Mouse (Mus musculus): Measurements from ENCODE around the gene Olfr844. TPM values are rescaled to one million over a fixed set of nuclear protein-coding genes. Genes with fewer than 3 reads are reported as not detected.

Gene Olfr844
- not detected in 2 replicates for polyA plus RNA-seq (2012; rRNA removed)

GRCm38 (mm10) chr9:19316047-19316446 lies at the start of gene Olfr844:
Olfr844 (plus strand) TSS chr9:19316347.
- TF ChIP-seq POLR2A (IDR thresholded peaks at IDR 0.05; ENCODE audit: control insufficient read depth, extremely low read depth, insufficient read depth, low read length, poor library complexity) (no peak), CTCF (IDR thresholded peaks at IDR 0.05; ENCODE audit: borderline replicate concordance, control insufficient read depth, extremely low read depth, insufficient read depth, low read length, poor library complexity) (no peak)
- no peak for DNase-seq
- Histone ChIP-seq H3K27me3 (ENCODE audit: control insufficient read depth, insufficient read depth, low read length) (no peaks in the 10 kb centered on the region), H3K36me3 (ENCODE audit: control insufficient read depth, insufficient read depth, low read length) (no peaks in the 10 kb centered on the region), H3K27ac (ENCODE audit: control insufficient read depth, insufficient read depth, low read length) (no peak within 1 kb of the TSS), H3K4me3 (ENCODE audit: control insufficient read depth, insufficient read depth, low read length) (no peak within 1 kb of the TSS), H3K4me1 (replicated peaks; ENCODE audit: control insufficient read depth, insufficient read depth, low read length) (no peaks in the 10 kb centered on the region)

GRCm38 (mm10) chr9:19336157-19336556 lies 20.0 kb downstream of the Olfr844 start, which contains the start of gene Olfr845:
Olfr845 (plus strand) TSS chr9:19336457.
- DNase-seq = no peak
- TF ChIP-seq CTCF (IDR thresholded peaks at IDR 0.05; ENCODE audit: borderline replicate concordance, control insufficient read depth, extremely low read depth, insufficient read depth, low read length, poor library complexity) (no peak), POLR2A (IDR thresholded peaks at IDR 0.05; ENCODE audit: control insufficient read depth, extremely low read depth, insufficient read depth, low read length, poor library complexity) (no peak)
- H3K27ac ChIP-seq (ENCODE audit: control insufficient read depth, insufficient read depth, low read length) = no peak within 1 kb of the TSS
- no peaks in the 10 kb centered on the region for H3K36me3 ChIP-seq (ENCODE audit: control insufficient read depth, insufficient read depth, low read length)
- no peaks in the 10 kb centered on the region for H3K27me3 ChIP-seq (ENCODE audit: control insufficient read depth, insufficient read depth, low read length)
- no peaks in the 10 kb centered on the region for H3K4me1 ChIP-seq (replicated peaks; ENCODE audit: control insufficient read depth, insufficient read depth, low read length)
- 85% methylated on average over 1 of the region's 1 CpGs for WGBS
- no peak within 1 kb of the TSS for H3K4me3 ChIP-seq (ENCODE audit: control insufficient read depth, insufficient read depth, low read length)

- DNase-seq = no peak
- Histone ChIP-seq H3K27me3 (ENCODE audit: control insufficient read depth, insufficient read depth, low read length) (no peaks in the 10 kb centered on the region), H3K4me1 (replicated peaks; ENCODE audit: control insufficient read depth, insufficient read depth, low read length) (no peaks in the 10 kb centered on the region), H3K27ac (ENCODE audit: control insufficient read depth, insufficient read depth, low read length) (no peak within 1 kb of the TSS), H3K4me3 (ENCODE audit: control insufficient read depth, insufficient read depth, low read length) (no peak within 1 kb of the TSS), H3K36me3 (ENCODE audit: control insufficient read depth, insufficient read depth, low read length) (no peaks in the 10 kb centered on the region)
- WGBS = 57% methylated on average over 1 of the region's 1 CpGs
- TF ChIP-seq CTCF (IDR thresholded peaks at IDR 0.05; ENCODE audit: borderline replicate concordance, control insufficient read depth, extremely low read depth, insufficient read depth, low read length, poor library complexity) = no peak
- no peak for TF ChIP-seq POLR2A (IDR thresholded peaks at IDR 0.05; ENCODE audit: control insufficient read depth, extremely low read depth, insufficient read depth, low read length, poor library complexity)
Measured at GRCm38 (mm10) chr9:19363905-19364304, 47.8 kb downstream of the Olfr844 start, which contains the start of gene Olfr846. Olfr846 (minus strand) TSS chr9:19364005.

Other genes with a start within 250 kb of the Olfr844 start
- gene Olfr836, start 196.0 kb upstream of the Olfr844 start, polyA plus RNA-seq (2012; rRNA removed) = not detected in 2 replicates
- not detected in 2 replicates for gene Olfr837, start 180.0 kb upstream of the Olfr844 start, polyA plus RNA-seq (2012; rRNA removed)
- gene Olfr839-ps1, start 139.0 kb upstream of the Olfr844 start, polyA plus RNA-seq (2012; rRNA removed) = not detected in 2 replicates
- not detected in 2 replicates for gene Olfr843, start 64.4 kb upstream of the Olfr844 start, polyA plus RNA-seq (2012; rRNA removed)
- gene Olfr845, start 20.1 kb downstream of the Olfr844 start, polyA plus RNA-seq (2012; rRNA removed) = not detected in 2 replicates
- gene Olfr846, start 47.7 kb downstream of the Olfr844 start, polyA plus RNA-seq (2012; rRNA removed) = not detected in 2 replicates
- gene Olfr847, start 62.3 kb downstream of the Olfr844 start, polyA plus RNA-seq (2012; rRNA removed) = not detected in 2 replicates
- gene Olfr849, start 123.9 kb downstream of the Olfr844 start, polyA plus RNA-seq (2012; rRNA removed) = not detected in 2 replicates
- not detected in 2 replicates for gene Olfr850, start 161.9 kb downstream of the Olfr844 start, polyA plus RNA-seq (2012; rRNA removed)
- gene Olfr851, start 176.9 kb downstream of the Olfr844 start, polyA plus RNA-seq (2012; rRNA removed) = not detected in 2 replicates
- gene Olfr853, start 224.7 kb downstream of the Olfr844 start, polyA plus RNA-seq (2012; rRNA removed) = not detected in 2 replicates